Mouse (Mus musculus): ENCODE results near the gene Gm49450.

- no peak for TF ChIP-seq CTCF (IDR thresholded peaks at IDR 0.05; ENCODE audit: low read depth)
- TF ChIP-seq EP300 (optimal IDR thresholded peaks at IDR 0.05), result no peak
Observed at GRCm38 (mm10) chr15:98894746-98895634, 58.4 kb downstream of the Gm49450 start.
